Mouse (Mus musculus): ENCODE measurements around the gene Spata33. TPM values are rescaled to one million over a fixed set of nuclear protein-coding genes. Genes with fewer than 3 reads are reported as not detected.
A peak's percentile ranks its signal among the peaks of the same experiment; 100 is the strongest.
"Not testable (repeated sequence)": the region's sequence is repeated elsewhere in the genome, so short reads cannot be mapped to it uniquely, and the experiment has no call there.

The Spata33 gene
- polyA plus RNA-seq, 2 experiments from 2014 or later = not detected

GRCm38 (mm10) chr8:123233300-123233699 lies 20.7 kb downstream of the Spata33 start:
- ATAC-seq = no peak

GRCm38 (mm10) chr8:123233760-123234159 lies 21.1 kb downstream of the Spata33 start:
- no peak for ATAC-seq

- no peak for ATAC-seq
Observed at GRCm38 (mm10) chr8:123234918-123235519, 22.4 kb downstream of the Spata33 start.

- peak; percentile 100 for ATAC-seq
Observed at GRCm38 (mm10) chr8:123235520-123236497, 23.2 kb downstream of the Spata33 start, which contains the start of gene Spata2l. TSS of gene Spata2l (minus strand) at chr8:123236233.

GRCm38 (mm10) chr8:123239398-123239797 lies 26.8 kb downstream of the Spata33 start:
- no peak for ATAC-seq

- no peak for ATAC-seq
Observed at GRCm38 (mm10) chr8:123242107-123242923, 29.7 kb downstream of the Spata33 start.

- no peak for ATAC-seq
Observed at GRCm38 (mm10) chr8:123243053-123243452, 30.4 kb downstream of the Spata33 start.

GRCm38 (mm10) chr8:123244382-123244781 lies 31.8 kb downstream of the Spata33 start:
- ATAC-seq = no peak

GRCm38 (mm10) chr8:123245543-123245942 lies 32.9 kb downstream of the Spata33 start:
- ATAC-seq = no peak

GRCm38 (mm10) chr8:123247748-123248147 lies 35.1 kb downstream of the Spata33 start:
- ATAC-seq = no peak

GRCm38 (mm10) chr8:123248596-123248995 lies 36.0 kb downstream of the Spata33 start:
- ATAC-seq = no peak

- ATAC-seq = no peak
Observed at GRCm38 (mm10) chr8:123250940-123251339, 38.3 kb downstream of the Spata33 start.

GRCm38 (mm10) chr8:123252925-123253324 lies 40.3 kb downstream of the Spata33 start:
- no peak for ATAC-seq

GRCm38 (mm10) chr8:123253451-123254098 lies 40.9 kb downstream of the Spata33 start:
- ATAC-seq = peak; percentile 19

- peak; percentile 85 for ATAC-seq
Observed at GRCm38 (mm10) chr8:123254099-123254885, 41.7 kb downstream of the Spata33 start, which contains the start of the genes Zfp276 and Vps9d1. TSS of gene Zfp276 (plus strand) at chr8:123254195. TSS of gene Vps9d1 (minus strand) at chr8:123254348.

GRCm38 (mm10) chr8:123255170-123255569 lies 42.5 kb downstream of the Spata33 start:
- no peak for ATAC-seq

- no peak for ATAC-seq
Observed at GRCm38 (mm10) chr8:123257114-123257513, 44.5 kb downstream of the Spata33 start.

GRCm38 (mm10) chr8:123257593-123257992 lies 45.0 kb downstream of the Spata33 start:
- not testable (repeated sequence) for ATAC-seq

- ATAC-seq = no peak
Observed at GRCm38 (mm10) chr8:123267926-123268656, 55.5 kb downstream of the Spata33 start.

- ATAC-seq = no peak
Observed at GRCm38 (mm10) chr8:123271147-123271546, 58.5 kb downstream of the Spata33 start.
